10 mouse cellular contexts compared by ENCODE assay signal in genomic region chr5:109554091-109555050, GRCm38 (mm10). TPM values are rescaled to one million over a fixed set of nuclear protein-coding genes. Genes with fewer than 3 reads are reported as not detected.
DNase-seq lines count a peak whose midpoint lies in the region; ATAC-seq and TF ChIP-seq lines count a peak whose summit lies in the region.
"Had no signal": no experiment of that assay in that cellular context is flagged by ENCODE, and none has a peak within 500 bp of the region (broad histone marks: within the 10 kb centered on the region; RNA-seq: fewer than 3 reads in every experiment).

No protein-coding gene starts in this region.

- no peak overlapping the region for H3K4me3 ChIP-seq in cerebellum, adult 2 months (replicated peaks; ENCODE audit: insufficient read depth, low read depth, low read length)
- H3K4me3 ChIP-seq: layer of hippocampus, adult 2 months; midbrain, embryonic 12.5 days had no signal

- TF ChIP-seq CTCF in cerebellum, adult 2 months (IDR thresholded peaks at IDR 0.05; ENCODE audit: borderline replicate concordance, insufficient read depth, low read depth, low read length) = no peak

- TF ChIP-seq POLR2A in cerebellum, adult 2 months (IDR thresholded peaks at IDR 0.05; ENCODE audit: borderline replicate concordance, insufficient read depth, low read length) = no peak

- no peak for ATAC-seq in megakaryocyte-erythroid progenitor cell, adult 5-6 weeks (replicated peaks; ENCODE audit: low FRiP score, low TSS enrichment, poor library complexity, severe bottlenecking)

- intact Hi-C loops in heart, postnatal 14 days (cut with DNase I) = loop anchor here (10.0 kb wide), 1 partner anchor 370 kb away; the partner anchor contains the start of gene Gm15446

- no peaks in the 10 kb centered on the region for H3K4me1 ChIP-seq in cerebellum, adult 2 months (ENCODE audit: control insufficient read depth, insufficient read depth, low read length)
- H3K4me1 ChIP-seq: midbrain, embryonic 12.5 days had no signal

- 84% methylated on average over 30 of the region's 30 CpGs for WGBS in cerebellum, adult 2 months

- peak; percentile 27 for DNase-seq in heart, postnatal 4 days
- no peak for DNase-seq in heart, postnatal 14 days
- DNase-seq in right cerebral cortex, postnatal 14 days = peak; percentile 14
- no peak for DNase-seq in right cerebral cortex, postnatal 25 days
- DNase-seq in cerebellum, adult 2 months = peak; percentile 24 to 26
- peak; percentile 13 to 44 for DNase-seq in thymus, postnatal 36 days
- no peak for DNase-seq in urinary bladder, postnatal 10 days (ENCODE audit: low spot score)

- no peak overlapping the region for H3K27ac ChIP-seq in cerebellum, adult 2 months (ENCODE audit: insufficient read depth, low read length)
- H3K27ac ChIP-seq: layer of hippocampus, adult 2 months; midbrain, embryonic 12.5 days had no signal

- H3K27me3 ChIP-seq in cerebellum, adult 2 months (ENCODE audit: control insufficient read depth, insufficient read depth, low read length) = no peaks in the 10 kb centered on the region
- H3K27me3 ChIP-seq: midbrain, embryonic 12.5 days had no signal

RNA-seq across cellular contexts. Expression of gene Crlf2, which starts 4.4 kb away (rescaled TPM):
- 10 to 100 TPM; 16.0 to 16.6 TPM for total RNA-seq in heart, postnatal 4 days (2021)
- 10 to 100 TPM; 10.3 to 11.7 TPM for total RNA-seq in heart, postnatal 14 days (2021)
- polyA plus RNA-seq in cerebellum, adult 2 months (2012; rRNA removed) = 15.7 and 17.5 TPM in 2 replicates
- total RNA-seq in megakaryocyte-erythroid progenitor cell, adult 5-6 weeks (2014; fragmentation: Nextera tagmentation) = 2.8 and 3.3 TPM in 2 replicates
- 7.7 and 13.2 TPM in 2 replicates for total RNA-seq in megakaryocyte-erythroid progenitor cell, adult 5-6 weeks (2017)

Comparison
In these comparisons a context has a peak if more than half of its experiments do, and no peak if none do; other contexts are left out.
1. DNase-seq: peak in heart, postnatal 4 days (single experiment), right cerebral cortex, postnatal 14 days (single experiment), cerebellum, adult 2 months (2 of 2) and thymus, postnatal 36 days (2 of 2); none in heart, postnatal 14 days (0 of 2), right cerebral cortex, postnatal 25 days (single experiment) and urinary bladder, postnatal 10 days (single experiment).